In genomic region chr2:37818761-37819525, GRCm38 (mm10) we compare ENCODE assay signal across 12 mouse cellular contexts. TPM values are rescaled to one million over a fixed set of nuclear protein-coding genes. Genes with fewer than 3 reads are reported as not detected.
DNase-seq lines count a peak whose midpoint lies in the region; ATAC-seq and TF ChIP-seq lines count a peak whose summit lies in the region.
"Had no signal": no experiment of that assay in that cellular context is flagged by ENCODE, and none has a peak within 500 bp of the region (broad histone marks: within the 10 kb centered on the region; RNA-seq: fewer than 3 reads in every experiment).

No protein-coding gene starts in this region.

- DNase-seq in right cerebral cortex, postnatal 10 days (ENCODE audit: low spot score in 2 of 2) = peak; percentile 58 to 60
- DNase-seq in right cerebral cortex, adult 18-20 months = no peak
- peak; percentile 74 for DNase-seq in forebrain, postnatal 0 days
- no peak for DNase-seq in limb, embryonic 10.5 days (ENCODE audit: low spot score)
- DNase-seq in retina, embryonic 14.5 days (ENCODE audit: low spot score) = peak; percentile 74
- DNase-seq in lung, postnatal 36 days = no peak
- DNase-seq: cerebellum, postnatal 25 days; heart, adult 18-20 months; kidney, postnatal 36 days; lung, adult 2 months had no signal

- H3K27ac ChIP-seq in forebrain, postnatal 0 days (ENCODE audit: low read depth, low read length) = peak overlapping the region; percentile 17
- peak overlapping the region; percentile 47; the same call in 1 of the 2 replicates for H3K27ac ChIP-seq in limb, embryonic 10.5 days
- H3K27ac ChIP-seq in intestine, postnatal 0 days (ENCODE audit: low read depth, low read length) = no peak overlapping the region

- no peak for TF ChIP-seq CTCF in forebrain, postnatal 0 days (IDR thresholded peaks at IDR 0.05; ENCODE audit: low read depth)
- TF ChIP-seq CTCF in intestine, postnatal 0 days (IDR thresholded peaks at IDR 0.05; ENCODE audit: low read depth) = no peak

- no peak overlapping the region for H3K4me3 ChIP-seq in forebrain, postnatal 0 days (ENCODE audit: low read depth, low read length)
- H3K4me3 ChIP-seq in limb, embryonic 10.5 days = no peak overlapping the region
- H3K4me3 ChIP-seq in intestine, postnatal 0 days (ENCODE audit: low read depth, low read length) = no peak overlapping the region

- H3K4me1 ChIP-seq in forebrain, postnatal 0 days (ENCODE audit: insufficient read depth) = peaks cover 6% of the 10 kb centered on the region; the same call in 1 of the 2 replicates
- peaks cover 23% of the 10 kb centered on the region for H3K4me1 ChIP-seq in limb, embryonic 10.5 days
- H3K4me1 ChIP-seq in intestine, postnatal 0 days (replicated peaks; ENCODE audit: control insufficient read depth, insufficient read depth, low read length) = no peaks in the 10 kb centered on the region

- H3K4me2 ChIP-seq in forebrain, postnatal 0 days (ENCODE audit: low read depth) = no peak overlapping the region
- no peak overlapping the region for H3K4me2 ChIP-seq in intestine, postnatal 0 days (replicated peaks; ENCODE audit: low read depth)

- peak; percentile 49 for ATAC-seq in forebrain, postnatal 0 days
- ATAC-seq in intestine, postnatal 0 days = no peak
- ATAC-seq in erythroblast, adult 5-6 weeks (replicated peaks; ENCODE audit: low FRiP score, poor library complexity, severe bottlenecking) = no peak

- 5% methylated on average over 5 of the region's 5 CpGs for WGBS in forebrain, postnatal 0 days
- 12% methylated on average over 5 of the region's 5 CpGs for WGBS in limb, embryonic 10.5 days
- WGBS in intestine, postnatal 0 days = 27% methylated on average over 5 of the region's 5 CpGs

- no peaks in the 10 kb centered on the region for H3K36me3 ChIP-seq in forebrain, postnatal 0 days (ENCODE audit: insufficient read depth)
- 0 out of 2 replicates have a peak, but pooled peaks cover 4% of the 10 kb centered on the region for H3K36me3 ChIP-seq in limb, embryonic 10.5 days
- peaks cover 14% of the 10 kb centered on the region for H3K36me3 ChIP-seq in intestine, postnatal 0 days (ENCODE audit: control insufficient read depth, insufficient read depth)

- H3K9ac ChIP-seq in forebrain, postnatal 0 days = no peak overlapping the region
- no peak overlapping the region for H3K9ac ChIP-seq in intestine, postnatal 0 days (ENCODE audit: low read depth, low read length)

- H3K9me3 ChIP-seq in forebrain, postnatal 0 days (ENCODE audit: low read length) = no peaks in the 10 kb centered on the region
- H3K9me3 ChIP-seq in limb, embryonic 10.5 days (replicated peaks) = no peaks in the 10 kb centered on the region
- H3K9me3 ChIP-seq in intestine, postnatal 0 days (ENCODE audit: control insufficient read depth) = no peaks in the 10 kb centered on the region

- no peaks in the 10 kb centered on the region for H3K27me3 ChIP-seq in forebrain, postnatal 0 days (ENCODE audit: insufficient read depth, low read length)
- H3K27me3 ChIP-seq in limb, embryonic 10.5 days (ENCODE audit: low read depth, poor library complexity, severe bottlenecking) = no peaks in the 10 kb centered on the region
- H3K27me3 ChIP-seq in intestine, postnatal 0 days (replicated peaks; ENCODE audit: control insufficient read depth, insufficient read depth, low read length) = no peaks in the 10 kb centered on the region

RNA-seq across cellular contexts. Expression of gene Crb2, which starts 42.9 kb away (rescaled TPM):
- total RNA-seq in forebrain, postnatal 0 days (2014; rRNA removed) = 3.8 and 6.0 TPM in 2 replicates
- 1.5 and 2.7 TPM in 2 replicates for polyA plus RNA-seq in forebrain, postnatal 0 days (2015; fragmentation: Nextera tagmentation; extraction: Ambion mirVana)
- 2.1 and 4.3 TPM in 2 replicates for polyA plus RNA-seq in limb, embryonic 10.5 days (2016; fragmentation: Nextera tagmentation; extraction: Ambion mirVana)
- 0.51 and 0.60 TPM in 2 replicates for polyA plus RNA-seq in intestine, postnatal 0 days (2015; fragmentation: Nextera tagmentation; extraction: Ambion mirVana)
- not detected in 2 replicates for total RNA-seq in erythroblast, adult 5-6 weeks (2015; ENCODE audit: low replicate concordance)
- total RNA-seq in erythroblast, adult 5-6 weeks (2017; ENCODE audit: low replicate concordance) = not detected in 2 replicates

Comparison
In these comparisons a context has a peak if more than half of its experiments do, and no peak if none do; other contexts are left out.
1. DNase-seq: peak in right cerebral cortex, postnatal 10 days (2 of 2), forebrain, postnatal 0 days (single experiment) and retina, embryonic 14.5 days (single experiment); none in right cerebral cortex, adult 18-20 months (single experiment), limb, embryonic 10.5 days (single experiment) and lung, postnatal 36 days (single experiment).